Mouse (Mus musculus) CH12.LX (cell line): Measurements from ENCODE around the gene Lamc3. TPM values are rescaled to one million over a fixed set of nuclear protein-coding genes. Genes with fewer than 3 reads are reported as not detected.

Experiments used
- DNase-seq: peaks from one replicate; pipeline ENCODE4 v3.0.0-alpha.2; 2013; ENCODE audit errors: extremely low read depth
- H3K27ac ChIP-seq: 2 replicates; pipeline ENCODE4 v1.5.1; 2012; ENCODE audit warnings: low read depth, mild to moderate bottlenecking, control low read depth, moderate library complexity; ENCODE audit not compliant: insufficient read depth
- H3K27me3 ChIP-seq: replicated peaks from 2 replicates; pipeline ENCODE3; 2012; ENCODE audit warnings: inconsistent platforms
- H3K36me3 ChIP-seq, 2 experiments: replicated peaks in 1 of 2; 2 replicates each; pipeline versions ENCODE3 to v1.6.1; 2012; ENCODE audit warnings: inconsistent platforms in 1 of 2, low read length in 1 of 2, mild to moderate bottlenecking in 1 of 2, mixed read lengths in 1 of 2, moderate library complexity in 1 of 2; ENCODE audit not compliant: control insufficient read depth in 1 of 2, insufficient read depth in 1 of 2
- H3K4me1 ChIP-seq, 2 experiments: 2 replicates each; pipeline ENCODE4 v1.6.1; 2012; ENCODE audit warnings: inconsistent platforms in 1 of 2, moderate library complexity in 1 of 2; ENCODE audit not compliant: insufficient read depth in 2 of 2, control insufficient read depth in 1 of 2
- H3K4me2 ChIP-seq: 2 replicates; pipeline ENCODE4 v1.6.1; 2012; ENCODE audit warnings: low read depth, mild to moderate bottlenecking, control low read depth; ENCODE audit not compliant: poor library complexity, insufficient read depth, severe bottlenecking
- H3K4me3 ChIP-seq, 3 experiments: fragments of 150-350 bp in 1 of 3; sonication (generic) in 1 of 3; replicated peaks in 1 of 3; 2 replicates each; pipeline versions ENCODE3 to v1.5.1; 2011 to 2012; ENCODE audit warnings: low read depth in 2 of 3, low read length in 2 of 3, mild to moderate bottlenecking in 2 of 3, moderate library complexity in 2 of 3, control low read depth in 1 of 3, improper control_type of control experiment in 1 of 3, inconsistent platforms in 1 of 3, mixed read lengths in 1 of 3; ENCODE audit not compliant: poor library complexity in 1 of 3
- H3K79me2 ChIP-seq: replicated peaks from 2 replicates; pipeline ENCODE4 v1.6.1; 2012; ENCODE audit warnings: mild to moderate bottlenecking, moderate library complexity; ENCODE audit not compliant: control insufficient read depth, poor library complexity, insufficient read depth, severe bottlenecking; ENCODE audit errors: extremely low read depth
- H3K9ac ChIP-seq: 2 replicates; pipeline ENCODE4 v1.6.1; 2012; ENCODE audit warnings: low read depth, mild to moderate bottlenecking, control low read depth, moderate library complexity; ENCODE audit not compliant: insufficient read depth
- H3K9me3 ChIP-seq: replicated peaks from 2 replicates; pipeline ENCODE3; 2012; ENCODE audit warnings: low read length, inconsistent platforms, mixed read lengths
- BHLHE40 ChIP-seq: IDR thresholded peaks from 2 replicates; pipeline ENCODE4 v1.6.1; 2011; ENCODE audit warnings: mild to moderate bottlenecking, low read depth, low read length, improper control_type of control experiment
- CHD1 ChIP-seq: IDR thresholded peaks from 2 replicates; pipeline ENCODE4 v1.6.1; 2012; ENCODE audit warnings: low read depth, low read length, improper control_type of control experiment, inconsistent platforms
- CHD2 ChIP-seq: IDR thresholded peaks from 2 replicates; pipeline ENCODE4 v1.6.1; 2011; ENCODE audit warnings: low read length, improper control_type of control experiment
- CTCF ChIP-seq, 2 experiments: IDR thresholded peaks in 1 of 2; conservative IDR thresholded peaks in 1 of 2; 2 replicates each; pipeline ENCODE4 v1.5.1; 2011 to 2012; ENCODE audit warnings: low read depth in 2 of 2, low read length in 2 of 2, improper control_type of control experiment in 1 of 2, inconsistent platforms in 1 of 2, mild to moderate bottlenecking in 1 of 2, moderate library complexity in 1 of 2
- E2F4 ChIP-seq: IDR thresholded peaks from 2 replicates; pipeline ENCODE4 v1.6.1; 2011; ENCODE audit warnings: low read depth, low read length, improper control_type of control experiment; ENCODE audit not compliant: insufficient replicate concordance
- ELF1 ChIP-seq: IDR thresholded peaks from 2 replicates; pipeline ENCODE4 v1.6.1; 2014; ENCODE audit warnings: low read depth, mild to moderate bottlenecking, inconsistent platforms, low read length, improper control_type of control experiment
- EP300 ChIP-seq: IDR thresholded peaks from 2 replicates; pipeline ENCODE4 v1.6.1; 2011; ENCODE audit warnings: low read length, improper control_type of control experiment
- GABPA ChIP-seq: IDR thresholded peaks from 2 replicates; pipeline ENCODE4 v1.6.1; 2012; ENCODE audit warnings: low read depth, low read length, improper control_type of control experiment, inconsistent platforms; ENCODE audit not compliant: insufficient replicate concordance
- HCFC1 ChIP-seq: IDR thresholded peaks from 2 replicates; pipeline ENCODE4 v1.6.1; 2012; ENCODE audit warnings: low read depth, mild to moderate bottlenecking, inconsistent platforms, low read length, improper control_type of control experiment
- IRF4 ChIP-seq: IDR thresholded peaks from 2 replicates; pipeline ENCODE4 v1.6.1; 2014; ENCODE audit warnings: low read depth, mild to moderate bottlenecking, inconsistent platforms, low read length, improper control_type of control experiment
- JUN ChIP-seq: IDR thresholded peaks from 2 replicates; pipeline ENCODE4 v1.6.1; 2011; ENCODE audit warnings: low read depth, mild to moderate bottlenecking, low read length, improper control_type of control experiment, moderate library complexity; ENCODE audit not compliant: insufficient read depth
- JUND ChIP-seq: conservative IDR thresholded peaks from 2 replicates; pipeline ENCODE4 v1.6.1; 2011; ENCODE audit warnings: low read depth, low read length, improper control_type of control experiment
- KAT2A ChIP-seq: IDR thresholded peaks from 2 replicates; pipeline ENCODE4 v1.6.1; 2012; ENCODE audit warnings: low read length, improper control_type of control experiment, inconsistent platforms; ENCODE audit not compliant: insufficient replicate concordance
- MAFK ChIP-seq: IDR thresholded peaks from 2 replicates; pipeline ENCODE4 v1.6.1; 2011; ENCODE audit warnings: low read length, improper control_type of control experiment; ENCODE audit not compliant: insufficient replicate concordance
- MAX ChIP-seq: IDR thresholded peaks from 2 replicates; pipeline ENCODE4 v1.6.1; 2011; ENCODE audit warnings: low read length, improper control_type of control experiment
- MAZ ChIP-seq: IDR thresholded peaks from 2 replicates; pipeline ENCODE4 v1.6.1; 2012; ENCODE audit warnings: low read depth, mild to moderate bottlenecking, inconsistent platforms, low read length, improper control_type of control experiment, moderate library complexity
- MEF2A ChIP-seq: IDR thresholded peaks from 2 replicates; pipeline ENCODE4 v1.6.1; 2014; ENCODE audit warnings: low read depth, mild to moderate bottlenecking, inconsistent platforms, low read length, improper control_type of control experiment, borderline replicate concordance
- MYC ChIP-seq: IDR thresholded peaks from 2 replicates; pipeline ENCODE4 v1.6.1; 2011; ENCODE audit warnings: low read depth, mild to moderate bottlenecking, improper control_type of control experiment, low read length
- NELFE ChIP-seq: IDR thresholded peaks from 2 replicates; pipeline ENCODE4 v1.6.1; 2011; ENCODE audit warnings: low read depth, low read length, improper control_type of control experiment
- NRF1 ChIP-seq: IDR thresholded peaks from 2 replicates; pipeline ENCODE4 v1.6.1; 2014; ENCODE audit warnings: low read depth, mild to moderate bottlenecking, inconsistent platforms, low read length, improper control_type of control experiment, moderate library complexity
- POLR2A ChIP-seq: IDR thresholded peaks from 2 replicates; pipeline ENCODE4 v1.6.1; 2011; ENCODE audit warnings: low read depth, mild to moderate bottlenecking, improper control_type of control experiment, low read length
- POLR2AphosphoS2 ChIP-seq: IDR thresholded peaks from 2 replicates; pipeline ENCODE4 v1.6.1; 2011; ENCODE audit warnings: low read depth, low read length, improper control_type of control experiment
- RAD21 ChIP-seq: IDR thresholded peaks from 2 replicates; pipeline ENCODE4 v1.6.1; 2011; ENCODE audit warnings: low read depth, mild to moderate bottlenecking, low read length, improper control_type of control experiment, moderate library complexity
- RCOR1 ChIP-seq: conservative IDR thresholded peaks from 2 replicates; pipeline ENCODE4 v1.6.1; 2012; ENCODE audit warnings: low read depth, mild to moderate bottlenecking, inconsistent platforms, low read length, improper control_type of control experiment
- SMC3 ChIP-seq: IDR thresholded peaks from 2 replicates; pipeline ENCODE4 v1.6.1; 2011; ENCODE audit warnings: low read depth, low read length, improper control_type of control experiment
- TCF12 ChIP-seq: IDR thresholded peaks from 2 replicates; pipeline ENCODE4 v1.6.1; 2014; ENCODE audit warnings: low read depth, mild to moderate bottlenecking, inconsistent platforms, low read length, improper control_type of control experiment
- UBTF ChIP-seq: IDR thresholded peaks from 2 replicates; pipeline ENCODE4 v1.6.1; 2012; ENCODE audit warnings: low read depth, mild to moderate bottlenecking, inconsistent platforms, low read length, improper control_type of control experiment, moderate library complexity
- USF1 ChIP-seq: IDR thresholded peaks from 2 replicates; pipeline ENCODE4 v1.6.1; 2014; ENCODE audit warnings: low read depth, mild to moderate bottlenecking, inconsistent platforms, low read length, improper control_type of control experiment
- USF2 ChIP-seq: conservative IDR thresholded peaks from 2 replicates; pipeline ENCODE4 v1.6.1; 2011; ENCODE audit warnings: low read depth, low read length, improper control_type of control experiment
- ZC3H11A ChIP-seq: IDR thresholded peaks from 2 replicates; pipeline ENCODE4 v1.6.1; 2012; ENCODE audit warnings: low read depth, mild to moderate bottlenecking, inconsistent platforms, low read length, improper control_type of control experiment
- ZKSCAN1 ChIP-seq: IDR thresholded peaks from 2 replicates; pipeline ENCODE4 v1.6.1; 2012; ENCODE audit warnings: low read depth, inconsistent platforms, low read length, improper control_type of control experiment, borderline replicate concordance
- ZNF384 ChIP-seq: IDR thresholded peaks from 2 replicates; pipeline ENCODE4 v1.6.1; 2012; ENCODE audit warnings: low read depth, low read length, improper control_type of control experiment, inconsistent platforms
- dilution Hi-C: fragments of 300-500 bp; cut with MboI; formaldehyde crosslinking; loops from 2 replicates; pipeline ENCODE4 v1.14.3; 2020; ENCODE audit warnings: low sequenced_read_pairs; ENCODE audit not compliant: extremely low pct_unique_long_range_greater_than_20kb, extremely low pct_ligation_motif_present
- in situ Hi-C: fragments of 300-500 bp; cut with MboI; formaldehyde crosslinking; loops from 3 replicates; pipeline ENCODE4 v1.14.3; 2019; ENCODE audit warnings: low sequenced_read_pairs, low pct_ligation_motif_present, low pct_unique_long_range_greater_than_20kb, mixed read lengths
- polyA plus RNA-seq: library from polyadenylated mRNA; unstranded; fragments of >175 nt; gene quantifications from 2 replicates; pipeline ENCODE4 v1.2.1, GENCODE M21; 2012; ENCODE audit warnings: low read depth; ENCODE audit not compliant: insufficient read length
- total RNA-seq, 2 experiments: library from RNA; depleted of rRNA; stranded (reverse); fragments of 300-350 nt in 1 of 2; fragments of >200 nt in 1 of 2; gene quantifications; 2 replicates each; pipeline ENCODE4 v1.2.3; 2012 to 2014

Gene Lamc3
- total and polyA plus RNA-seq, 3 experiments: not detected

GRCm38 (mm10) chr2:31878610-31879009, 8.5 kb upstream of the Lamc3 start:
- Histone ChIP-seq H3K27me3 (peaks cover 73% of the 10 kb centered on the region), H3K9me3 (no peaks in the 10 kb centered on the region), H3K27ac (no peak overlapping the region), H3K4me3 (no peak overlapping the region), H3K36me3 (no peaks in the 10 kb centered on the region), H3K4me1 (peaks cover 10 to 21% of the 10 kb centered on the region in 2 experiments), H3K4me2 (no peak overlapping the region), H3K79me2 (no peaks in the 10 kb centered on the region), H3K9ac (no peak overlapping the region)
- TF ChIP-seq E2F4 (no peak), ELF1 (no peak), UBTF (no peak), USF2 (no peak), NELFE (no peak), NRF1 (no peak), MEF2A (no peak), USF1 (no peak), POLR2AphosphoS2 (no peak), SMC3 (no peak), CTCF (conservative IDR thresholded peaks at IDR 0.05 in 1 of 2, IDR thresholded peaks at IDR 0.05 in 1 of 2; ENCODE audit: low read depth in 2 of 2, low read length in 2 of 2) (no peak), MYC (no peak), RAD21 (no peak), BHLHE40 (no peak), CHD2 (no peak)
- in situ Hi-C loops: no loop called here
- no peak for DNase-seq
- dilution Hi-C loops: no loop called here

- DNase-seq: peak; percentile 80
- peak overlapping the region; percentile 28; the same call in 1 of the 2 replicates for H3K9ac ChIP-seq
- H3K4me1 ChIP-seq: peaks cover 10 to 21% of the 10 kb centered on the region in 2 experiments
- no peaks in the 10 kb centered on the region for H3K9me3 ChIP-seq
- H3K79me2 ChIP-seq: no peaks in the 10 kb centered on the region
- dilution Hi-C loops: no loop called here
- H3K4me3 ChIP-seq: no peak overlapping the region
- peaks cover 76% of the 10 kb centered on the region for H3K27me3 ChIP-seq
- H3K27ac ChIP-seq: no peak overlapping the region
- peak overlapping the region; percentile 85 for H3K4me2 ChIP-seq
- in situ Hi-C loops: loop anchor here (10.0 kb wide), 1 partner anchor 196 kb away; the partner anchor contains the start of gene Abl1
- H3K36me3 ChIP-seq: no peaks in the 10 kb centered on the region
- TF ChIP-seq MAFK: no peak
- no peak for TF ChIP-seq RCOR1
- TF ChIP-seq ZC3H11A: no peak
- no peak for TF ChIP-seq JUN
- no peak for TF ChIP-seq JUND
- TF ChIP-seq HCFC1: no peak
- TF ChIP-seq GABPA: no peak
- no peak for TF ChIP-seq CHD1
- no peak for TF ChIP-seq UBTF
- peak; percentile 41; the same call in 1 of the 2 replicates for TF ChIP-seq EP300
- no peak for TF ChIP-seq SMC3
- TF ChIP-seq ZKSCAN1: no peak
- no peak for TF ChIP-seq POLR2A
- TF ChIP-seq KAT2A: no peak
- TF ChIP-seq USF1: peak; percentile 29
- peak; percentile 33; the same call in 1 of the 2 replicates for TF ChIP-seq MEF2A
- no peak for TF ChIP-seq IRF4
- TF ChIP-seq ELF1: peak; percentile 67; the same call in 1 of the 2 replicates
- no peak for TF ChIP-seq CTCF (conservative IDR thresholded peaks at IDR 0.05 in 1 of 2, IDR thresholded peaks at IDR 0.05 in 1 of 2; ENCODE audit: low read depth in 2 of 2, low read length in 2 of 2)
- TF ChIP-seq MYC: peak; percentile 51; the same call in 1 of the 2 replicates
- TF ChIP-seq MAZ: no peak
- TF ChIP-seq USF2: no peak
- TF ChIP-seq MAX: peak; percentile 73
- TF ChIP-seq ZNF384: no peak
- no peak for TF ChIP-seq TCF12
These were observed 6.2 kb upstream of the Lamc3 start for GRCm38 (mm10) chr2:31880868-31881267.
